Mouse (Mus musculus) forebrain, embryonic 15.5 days (tissue): ENCODE data around the gene Pum3. TPM values are rescaled to one million over a fixed set of nuclear protein-coding genes. Genes with fewer than 3 reads are reported as not detected.

Source experiments
- ATAC-seq: fragments of 200-750 bp; cut with Nextera tagmentation; replicated peaks from 2 replicates; pipeline ENCODE4 v1.8.0; 2017; ENCODE audit warnings: mild to moderate bottlenecking, moderate TSS enrichment, moderate library complexity
- H3K27ac ChIP-seq: fragments of 300-500 bp; sonication (generic); replicated peaks from 2 replicates; pipeline ENCODE4 v1.5.1; 2015; ENCODE audit warnings: mild to moderate bottlenecking, inconsistent platforms
- H3K27me3 ChIP-seq: fragments of 300-500 bp; sonication (generic); 2 replicates; pipeline ENCODE4 v1.6.1; 2015; ENCODE audit warnings: inconsistent platforms
- H3K36me3 ChIP-seq: fragments of 300-500 bp; sonication (generic); 2 replicates; pipeline ENCODE4 v1.6.1; 2015; ENCODE audit warnings: mild to moderate bottlenecking, inconsistent platforms
- H3K4me1 ChIP-seq: fragments of 300-500 bp; sonication (generic); 2 replicates; pipeline ENCODE4 v1.6.1; 2015; ENCODE audit warnings: inconsistent platforms
- H3K4me2 ChIP-seq: fragments of 300-500 bp; sonication (generic); replicated peaks from 2 replicates; pipeline ENCODE4 v1.6.1; 2015; ENCODE audit warnings: mild to moderate bottlenecking, inconsistent platforms
- H3K4me3 ChIP-seq: fragments of 300-500 bp; sonication (generic); 2 replicates; pipeline ENCODE4 v1.5.1; 2015; ENCODE audit warnings: mild to moderate bottlenecking, inconsistent platforms
- H3K9ac ChIP-seq: fragments of 300-500 bp; sonication (generic); replicated peaks from 2 replicates; pipeline ENCODE4 v1.6.1; 2015; ENCODE audit warnings: mild to moderate bottlenecking, inconsistent platforms
- H3K9me3 ChIP-seq: fragments of 300-500 bp; sonication (generic); 2 replicates; pipeline ENCODE4 v1.6.1; 2016; ENCODE audit warnings: inconsistent platforms
- WGBS: fragments of 180-500 bp; shearing (Covaris S2); methylation state at CpG from one replicate; pipeline ENCODE4 v1.1.7; 2015; ENCODE audit warnings: mixed read lengths; 5-methylcytosine and 5-hydroxymethylcytosine counted together
- polyA plus RNA-seq: library from polyadenylated mRNA; unstranded; fragments of >200 nt; fragmentation: Nextera tagmentation; extraction: Ambion mirVana; gene quantifications from 2 replicates; pipeline ENCODE4 v1.2.1, GENCODE M21; 2015

The Pum3 gene
- polyA plus RNA-seq, 1 experiment from 2014 or later: 76.5 TPM

DNA sequence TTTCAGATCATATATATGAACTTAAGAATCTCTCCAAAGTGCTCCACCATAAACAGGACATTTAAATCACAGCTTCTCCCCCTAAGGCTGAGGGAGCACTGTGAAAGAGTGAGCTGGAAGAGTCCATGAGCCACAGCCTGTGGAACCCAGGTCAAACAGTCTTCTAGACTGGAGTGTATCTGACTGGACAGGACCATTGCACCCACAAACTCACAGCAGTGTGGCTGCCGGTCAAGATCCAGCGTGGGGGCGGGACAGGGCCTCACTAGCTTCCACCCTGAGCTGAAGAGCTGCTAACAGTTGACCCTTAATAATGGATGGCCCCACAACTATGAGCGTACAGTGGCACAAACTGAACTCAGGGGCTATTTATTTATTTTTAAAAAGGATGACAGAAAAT, 12.2 kb downstream of the Pum3 start:
- 94% methylated on average over 4 of the region's 4 CpGs for WGBS
- H3K36me3 ChIP-seq: peaks cover 74% of the 10 kb centered on the region

DNA sequence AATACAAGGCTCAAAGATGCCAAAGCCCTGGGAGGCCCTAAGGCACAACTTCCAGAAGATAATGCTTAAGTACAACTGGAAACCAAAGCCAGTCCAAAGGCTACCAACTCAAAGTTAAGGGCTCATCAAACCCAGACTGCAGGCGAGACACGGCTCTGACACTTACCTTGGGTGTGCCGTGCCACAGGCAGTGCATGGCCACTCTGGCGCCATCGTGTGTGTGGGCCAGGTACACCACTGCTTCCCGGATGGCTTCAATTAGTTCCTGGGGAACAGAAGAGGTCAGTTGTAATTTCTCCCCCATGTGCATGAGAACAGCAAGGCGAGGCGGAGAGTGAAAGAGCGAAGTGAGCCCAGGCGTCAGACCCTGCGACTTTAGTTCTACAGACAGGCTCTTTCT, 13.1 kb downstream of the Pum3 start:
- no peak overlapping the region for H3K9ac ChIP-seq
- H3K4me3 ChIP-seq: no peak overlapping the region
- peaks cover 75% of the 10 kb centered on the region for H3K36me3 ChIP-seq
- H3K4me2 ChIP-seq: no peak overlapping the region
- no peaks in the 10 kb centered on the region for H3K27me3 ChIP-seq
- H3K4me1 ChIP-seq: no peaks in the 10 kb centered on the region
- no peak overlapping the region for H3K27ac ChIP-seq
- no peaks in the 10 kb centered on the region for H3K9me3 ChIP-seq
- 52% methylated on average over 11 of the region's 11 CpGs for WGBS
- peak; percentile 55; the same call in 1 of the 2 replicates for ATAC-seq

More for the DNA sequence above, 12.2 kb downstream of the Pum3 start:
- no peak overlapping the region for H3K4me2 ChIP-seq
- no peak overlapping the region for H3K27ac ChIP-seq
- no peaks in the 10 kb centered on the region for H3K9me3 ChIP-seq
- no peak overlapping the region for H3K4me3 ChIP-seq
- ATAC-seq: no peak
- H3K27me3 ChIP-seq: no peaks in the 10 kb centered on the region
- H3K9ac ChIP-seq: no peak overlapping the region
- H3K4me1 ChIP-seq: no peaks in the 10 kb centered on the region

DNA sequence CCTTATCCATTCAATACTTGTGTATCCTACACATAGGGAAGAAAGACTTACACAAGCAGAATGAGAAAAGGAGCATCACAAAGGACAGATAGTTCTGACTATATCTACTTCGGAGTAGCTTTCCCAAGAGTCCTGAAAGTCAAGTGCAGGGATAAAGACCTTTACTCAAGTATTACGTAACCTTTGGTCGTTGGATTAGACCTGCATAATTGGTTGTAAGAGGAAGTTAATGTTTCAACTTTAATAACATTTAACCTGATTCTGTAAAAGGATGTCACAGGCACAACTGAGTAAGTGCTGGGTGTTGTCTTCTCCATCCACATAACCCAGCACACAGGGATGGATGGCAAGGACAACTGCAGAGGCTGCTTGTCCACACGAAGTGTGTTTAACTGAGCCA, 18.3 kb downstream of the Pum3 start:
- no peak overlapping the region for H3K9ac ChIP-seq
- H3K36me3 ChIP-seq: peaks cover 56% of the 10 kb centered on the region
- no peak overlapping the region for H3K4me3 ChIP-seq
- no peaks in the 10 kb centered on the region for H3K9me3 ChIP-seq
- no peak overlapping the region for H3K27ac ChIP-seq
- WGBS: 94% methylated on average over 4 of the region's 4 CpGs
- no peak overlapping the region for H3K4me2 ChIP-seq
- no peaks in the 10 kb centered on the region for H3K27me3 ChIP-seq
- no peaks in the 10 kb centered on the region for H3K4me1 ChIP-seq
- no peak for ATAC-seq

DNA sequence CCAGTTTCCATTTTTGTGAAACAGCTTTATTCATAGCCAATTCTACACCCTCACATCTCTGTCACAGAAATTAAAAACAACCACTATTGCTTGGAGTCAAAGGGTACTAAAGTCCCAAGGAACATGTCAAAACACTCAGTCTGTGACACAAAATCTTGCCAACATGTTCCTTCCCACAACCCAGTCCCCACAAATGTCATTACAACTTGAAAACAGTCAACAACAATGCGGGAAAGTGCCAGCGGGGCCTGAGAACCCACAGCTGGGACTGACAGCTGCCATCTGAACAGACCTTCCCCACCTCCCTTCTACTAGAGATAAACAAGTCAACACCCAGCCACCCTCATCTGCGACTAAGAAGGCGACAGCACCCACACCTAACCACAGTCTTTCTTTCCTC, 18.9 kb downstream of the Pum3 start:
- Histone ChIP-seq H3K27me3 (no peaks in the 10 kb centered on the region), H3K9ac (no peak overlapping the region), H3K9me3 (no peaks in the 10 kb centered on the region), H3K4me1 (no peaks in the 10 kb centered on the region), H3K4me3 (no peak overlapping the region), H3K36me3 (peaks cover 51% of the 10 kb centered on the region), H3K4me2 (no peak overlapping the region), H3K27ac (no peak overlapping the region)
- WGBS: 94% methylated on average over 4 of the region's 4 CpGs
- no peak for ATAC-seq

DNA sequence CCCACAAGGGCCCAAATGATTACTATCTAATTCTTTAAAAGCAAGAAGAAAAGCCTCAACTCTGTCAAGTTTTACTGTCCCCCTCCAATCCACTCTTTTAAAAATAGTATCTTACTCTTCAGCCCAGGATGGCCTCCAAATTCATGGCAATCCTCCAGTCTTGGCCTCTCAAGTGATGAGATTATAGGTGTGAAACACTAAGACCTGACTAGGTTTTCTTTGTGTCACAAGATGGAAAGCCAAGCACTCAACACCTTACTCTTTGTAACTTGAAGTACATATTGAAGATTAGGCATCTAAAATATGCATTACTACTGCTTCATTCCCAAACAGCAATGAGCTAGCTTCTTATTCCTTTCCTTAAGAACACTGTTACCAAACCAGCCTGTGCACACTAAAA, 19.8 kb downstream of the Pum3 start:
- Histone ChIP-seq H3K9ac (no peak overlapping the region), H3K4me2 (no peak overlapping the region), H3K4me1 (no peaks in the 10 kb centered on the region), H3K27ac (no peak overlapping the region), H3K9me3 (no peaks in the 10 kb centered on the region), H3K4me3 (no peak overlapping the region), H3K27me3 (no peaks in the 10 kb centered on the region), H3K36me3 (peaks cover 43% of the 10 kb centered on the region)
- ATAC-seq: no peak

DNA sequence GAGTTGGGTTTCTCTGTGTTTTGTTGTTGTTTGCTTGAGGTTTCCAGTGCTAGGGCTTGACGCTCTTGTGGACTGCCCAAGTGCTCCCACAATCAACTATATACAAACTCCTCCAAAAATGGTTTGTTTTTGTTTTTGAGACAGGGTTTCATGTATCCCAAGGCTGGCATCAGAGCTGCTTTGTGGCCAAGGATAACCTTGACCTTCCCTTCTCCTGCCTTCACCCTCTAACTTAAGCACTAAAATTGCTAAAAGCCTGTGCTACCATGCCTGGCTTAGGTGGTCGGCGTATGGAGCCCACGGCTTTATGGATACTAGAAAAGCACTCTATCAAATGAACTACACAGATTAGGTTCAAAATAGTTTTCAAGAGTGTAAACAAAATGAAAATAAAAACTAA, 20.4 kb downstream of the Pum3 start:
- ATAC-seq: no peak
- Histone ChIP-seq H3K36me3 (peaks cover 42% of the 10 kb centered on the region), H3K4me1 (no peaks in the 10 kb centered on the region), H3K9me3 (no peaks in the 10 kb centered on the region), H3K4me2 (no peak overlapping the region), H3K4me3 (no peak overlapping the region), H3K9ac (no peak overlapping the region), H3K27ac (no peak overlapping the region), H3K27me3 (no peaks in the 10 kb centered on the region)
- 99% methylated on average over 4 of the region's 4 CpGs for WGBS

DNA sequence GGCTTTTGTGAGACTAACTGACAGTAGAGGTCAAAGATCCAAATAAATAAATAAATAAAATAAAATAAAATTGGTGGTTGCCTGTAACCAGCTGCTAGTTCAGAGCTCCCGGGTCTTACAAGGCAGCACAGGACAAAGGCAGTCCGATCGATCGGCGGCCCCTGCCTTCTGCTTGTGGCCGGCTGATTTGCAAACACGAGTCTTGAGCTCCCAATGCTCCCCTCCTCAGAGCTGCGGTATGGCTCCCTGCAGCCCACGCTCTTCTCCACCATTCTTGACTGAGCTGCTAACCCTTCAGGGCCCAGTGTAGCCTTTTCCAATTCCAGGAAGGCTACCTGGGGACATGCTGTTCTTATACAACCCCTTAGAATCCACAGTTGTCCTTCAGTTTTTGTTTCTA, 31.8 kb downstream of the Pum3 start:
- no peak overlapping the region for H3K9ac ChIP-seq
- no peak overlapping the region for H3K4me2 ChIP-seq
- no peaks in the 10 kb centered on the region for H3K4me1 ChIP-seq
- H3K4me3 ChIP-seq: no peak overlapping the region
- H3K27ac ChIP-seq: no peak overlapping the region
- no peaks in the 10 kb centered on the region for H3K9me3 ChIP-seq
- no peaks in the 10 kb centered on the region for H3K27me3 ChIP-seq
- 84% methylated on average over 9 of the region's 9 CpGs for WGBS
- no peak for ATAC-seq
- peaks cover 64% of the 10 kb centered on the region for H3K36me3 ChIP-seq

DNA sequence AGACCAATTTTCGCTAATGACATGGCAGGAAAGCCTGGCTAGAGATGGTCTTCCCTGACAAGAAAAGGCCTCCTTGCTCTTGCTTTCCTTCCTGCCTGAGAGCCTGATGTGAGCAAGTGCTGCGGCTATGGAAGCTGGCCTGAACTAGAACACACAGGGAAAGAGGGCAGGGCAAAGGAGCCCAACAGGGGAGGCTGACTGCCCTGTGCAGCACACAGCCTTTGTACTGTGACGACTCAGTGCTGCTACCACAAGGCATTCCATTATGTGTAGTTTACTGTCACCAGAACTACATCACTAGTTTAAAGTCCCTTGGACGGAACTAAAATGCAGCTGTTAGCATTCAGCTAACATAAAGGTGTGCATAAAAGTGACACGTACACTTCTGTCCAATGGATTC, 32.4 kb downstream of the Pum3 start:
- Histone ChIP-seq H3K4me2 (no peak overlapping the region), H3K36me3 (peaks cover 64% of the 10 kb centered on the region), H3K4me3 (no peak overlapping the region), H3K27me3 (no peaks in the 10 kb centered on the region), H3K9me3 (no peaks in the 10 kb centered on the region), H3K27ac (no peak overlapping the region), H3K9ac (no peak overlapping the region), H3K4me1 (no peaks in the 10 kb centered on the region)
- no peak for ATAC-seq
- 90% methylated on average over 5 of the region's 5 CpGs for WGBS

DNA sequence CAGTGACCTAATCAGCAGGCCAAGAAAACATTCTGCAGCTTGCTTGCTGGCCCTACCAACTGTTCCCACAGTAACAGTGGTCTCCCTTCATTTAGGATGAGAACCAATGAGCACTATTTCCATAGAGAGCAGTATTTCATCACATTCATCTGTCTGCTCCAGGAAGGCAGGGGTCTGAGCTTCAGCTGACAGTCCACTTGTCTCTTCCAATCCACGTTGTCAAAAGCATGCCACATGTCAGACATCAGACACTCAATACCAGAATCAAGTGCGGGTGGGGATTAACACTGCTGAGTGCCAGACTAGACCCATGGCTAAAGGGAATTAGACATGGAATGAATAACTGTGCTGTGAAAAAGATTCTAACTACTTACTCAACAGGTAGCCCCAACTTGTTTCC, 32.9 kb downstream of the Pum3 start:
- no peak for ATAC-seq
- Histone ChIP-seq H3K9ac (no peak overlapping the region), H3K9me3 (no peaks in the 10 kb centered on the region), H3K27ac (no peak overlapping the region), H3K27me3 (no peaks in the 10 kb centered on the region), H3K36me3 (peaks cover 62% of the 10 kb centered on the region), H3K4me3 (no peak overlapping the region), H3K4me2 (no peak overlapping the region), H3K4me1 (no peaks in the 10 kb centered on the region)
- 88% methylated on average over 2 of the region's 2 CpGs for WGBS

DNA sequence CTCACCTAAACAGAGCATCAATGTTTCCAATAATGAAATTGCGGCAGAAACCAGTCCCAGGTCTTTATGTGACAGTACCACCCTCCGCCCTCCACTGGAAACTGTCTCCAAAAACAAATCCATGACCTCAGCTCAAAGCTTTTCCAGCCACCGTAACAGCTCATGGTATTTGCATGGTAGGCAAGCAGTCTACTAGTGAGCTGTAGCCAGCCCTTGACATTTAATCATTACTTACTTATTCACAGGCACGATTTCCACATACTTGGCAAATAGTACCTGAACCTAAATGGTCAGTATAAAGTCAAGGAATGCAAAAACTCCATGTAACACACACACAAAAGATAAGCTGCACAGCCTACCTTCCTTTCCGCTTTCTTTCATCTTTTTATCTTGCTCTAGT, 33.7 kb downstream of the Pum3 start:
- H3K4me1 ChIP-seq: no peaks in the 10 kb centered on the region
- no peak overlapping the region for H3K9ac ChIP-seq
- H3K27me3 ChIP-seq: no peaks in the 10 kb centered on the region
- no peak for ATAC-seq
- no peaks in the 10 kb centered on the region for H3K9me3 ChIP-seq
- peaks cover 58% of the 10 kb centered on the region for H3K36me3 ChIP-seq
- H3K4me2 ChIP-seq: no peak overlapping the region
- WGBS: 91% methylated on average over 5 of the region's 5 CpGs
- no peak overlapping the region for H3K27ac ChIP-seq
- no peak overlapping the region for H3K4me3 ChIP-seq

DNA sequence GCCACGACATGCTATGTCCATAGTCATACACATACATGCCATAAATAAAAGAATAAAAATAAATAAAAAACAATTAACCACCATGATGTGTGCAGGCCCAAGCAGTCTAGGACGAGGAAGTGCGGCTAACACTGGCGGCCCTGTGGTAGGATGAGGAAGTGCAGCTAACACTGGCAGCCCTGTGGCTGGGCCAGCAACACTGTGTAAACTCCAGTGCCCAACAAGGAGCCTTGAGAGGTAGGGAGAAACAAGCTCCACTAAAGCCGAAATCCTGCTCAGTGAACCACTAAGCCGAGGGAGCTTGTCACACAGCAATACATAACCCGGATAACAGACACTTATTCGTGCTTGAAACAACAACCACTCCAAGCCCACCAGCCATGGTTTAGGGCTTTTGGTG, 34.1 kb downstream of the Pum3 start:
- Histone ChIP-seq H3K4me2 (no peak overlapping the region), H3K4me1 (no peaks in the 10 kb centered on the region), H3K9me3 (no peaks in the 10 kb centered on the region), H3K27me3 (no peaks in the 10 kb centered on the region), H3K4me3 (no peak overlapping the region), H3K9ac (no peak overlapping the region), H3K36me3 (peaks cover 58% of the 10 kb centered on the region), H3K27ac (no peak overlapping the region)
- 85% methylated on average over 8 of the region's 8 CpGs for WGBS
- 0 out of 2 replicates have a peak, but pooled peaks have one; percentile 32 for ATAC-seq

DNA sequence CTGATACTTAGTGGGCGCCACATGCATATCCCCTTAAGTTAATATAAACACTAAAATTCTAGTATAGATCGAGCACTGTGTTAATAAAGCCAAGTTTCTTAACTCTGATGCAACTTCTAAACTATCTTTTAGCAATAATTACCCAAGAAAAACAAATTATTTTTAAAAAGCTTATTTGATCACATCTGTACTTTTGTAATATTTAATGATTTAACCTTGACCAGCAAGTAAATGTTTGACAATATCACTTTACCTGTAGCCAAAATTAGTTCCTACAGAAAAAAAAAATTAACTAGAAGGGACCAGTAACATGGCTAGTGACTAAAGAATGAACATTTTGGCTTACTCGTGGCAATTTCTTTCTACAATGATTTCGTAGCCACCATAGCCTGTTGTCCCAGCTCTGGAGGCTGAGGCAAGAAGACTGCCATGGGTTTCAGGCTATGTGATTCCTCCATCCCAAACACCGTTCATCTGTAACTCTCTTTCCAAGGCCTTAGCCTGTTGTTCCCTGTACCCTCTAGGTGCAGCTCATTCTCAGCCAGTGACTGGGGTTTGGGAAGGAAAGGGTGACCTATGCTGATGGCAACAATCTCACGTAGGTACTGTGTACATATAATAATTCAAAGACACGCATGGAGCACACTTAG, 35.2 kb downstream of the Pum3 start:
- no peak overlapping the region for H3K4me2 ChIP-seq
- 97% methylated on average over 7 of the region's 7 CpGs for WGBS
- H3K4me1 ChIP-seq: no peaks in the 10 kb centered on the region
- H3K4me3 ChIP-seq: no peak overlapping the region
- no peak for ATAC-seq
- no peaks in the 10 kb centered on the region for H3K27me3 ChIP-seq
- peaks cover 66% of the 10 kb centered on the region for H3K36me3 ChIP-seq
- H3K9ac ChIP-seq: no peak overlapping the region
- no peak overlapping the region for H3K27ac ChIP-seq
- H3K9me3 ChIP-seq: no peaks in the 10 kb centered on the region

DNA sequence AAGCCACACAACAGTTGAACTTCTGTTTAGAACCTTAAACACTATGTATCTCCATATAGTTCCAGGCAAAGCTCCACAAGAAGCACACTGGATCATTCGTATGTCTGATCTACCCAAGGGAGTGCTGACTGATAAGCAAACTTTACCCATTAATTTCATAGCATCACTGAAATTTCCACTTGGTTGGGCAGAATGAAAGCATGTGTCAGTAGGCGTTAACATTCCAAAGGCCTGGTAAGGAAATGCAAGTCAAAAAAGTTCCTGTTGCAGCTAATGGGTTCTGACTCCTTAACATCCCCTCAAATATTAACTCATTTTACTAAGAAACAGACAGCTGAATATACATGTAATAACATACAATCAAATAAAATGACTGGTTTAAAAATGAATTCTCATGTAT, 37.2 kb downstream of the Pum3 start:
- H3K4me1 ChIP-seq: no peaks in the 10 kb centered on the region
- no peak overlapping the region for H3K27ac ChIP-seq
- 63% methylated on average over 2 of the region's 2 CpGs for WGBS
- no peak overlapping the region for H3K4me2 ChIP-seq
- H3K9ac ChIP-seq: no peak overlapping the region
- no peaks in the 10 kb centered on the region for H3K27me3 ChIP-seq
- H3K36me3 ChIP-seq: peaks cover 61% of the 10 kb centered on the region
- H3K9me3 ChIP-seq: no peaks in the 10 kb centered on the region
- ATAC-seq: no peak
- no peak overlapping the region for H3K4me3 ChIP-seq
